Mouse (Mus musculus) midbrain, postnatal 0 days (tissue): ENCODE measurements at regions not wholly inside any gene's neighbourhood (a gene's known extent, or its start where the extent isn't known, plus 50 kb on each side); places are given as distances from the start of the nearest gene placed in this dataset.

ENCODE experiments used
- ATAC-seq: fragments of 200-750 bp; cut with Nextera tagmentation; 2 replicates; pipeline ENCODE4 v1.8.0; 2017; ENCODE audit warnings: moderate number of reproducible peaks, mild to moderate bottlenecking, moderate TSS enrichment, moderate library complexity; ENCODE audit not compliant: low FRiP score
- DNase-seq: peaks from one replicate; pipeline ENCODE4 v3.0.0-alpha.2; 2015; ENCODE audit warnings: low spot score
- H3K27ac ChIP-seq: fragments of 300-500 bp; sonication (generic); 2 replicates; pipeline ENCODE4 v1.5.1; 2014; ENCODE audit warnings: low read depth, mild to moderate bottlenecking, low read length, mixed read lengths
- H3K27me3 ChIP-seq: fragments of 300-500 bp; sonication (generic); 2 replicates; pipeline ENCODE4 v1.6.1; 2014; ENCODE audit warnings: low read length, control low read depth, mixed read lengths; ENCODE audit not compliant: insufficient read depth
- H3K36me3 ChIP-seq: fragments of 300-500 bp; sonication (generic); 2 replicates; pipeline ENCODE4 v1.6.1; 2014; ENCODE audit warnings: low read length, control low read depth, mixed read lengths; ENCODE audit not compliant: insufficient read depth
- H3K4me1 ChIP-seq: fragments of 300-500 bp; sonication (generic); 2 replicates; pipeline ENCODE4 v1.6.1; 2014; ENCODE audit warnings: mild to moderate bottlenecking, control low read depth, antibody characterized with exemption, low read length, mixed read lengths; ENCODE audit not compliant: insufficient read depth
- H3K4me2 ChIP-seq: fragments of 300-500 bp; sonication (generic); 2 replicates; pipeline ENCODE4 v1.6.1; 2014; ENCODE audit warnings: low read depth, mild to moderate bottlenecking, low read length, mixed read lengths; ENCODE audit not compliant: poor library complexity, severe bottlenecking
- H3K4me3 ChIP-seq: fragments of 300-500 bp; sonication (generic); 2 replicates; pipeline ENCODE4 v1.5.1; 2014; ENCODE audit warnings: low read depth, mild to moderate bottlenecking, low read length, moderate library complexity
- H3K9ac ChIP-seq: fragments of 300-500 bp; sonication (generic); replicated peaks from 2 replicates; pipeline ENCODE4 v1.6.1; 2014; ENCODE audit warnings: mild to moderate bottlenecking, low read length, moderate library complexity, mixed read lengths; ENCODE audit not compliant: poor library complexity, severe bottlenecking
- H3K9me3 ChIP-seq: fragments of 300-500 bp; sonication (generic); 2 replicates; pipeline ENCODE4 v1.6.1; 2016; ENCODE audit warnings: low read length, control low read depth
- CTCF ChIP-seq: IDR thresholded peaks from 2 replicates; pipeline ENCODE4 v1.5.1; 2016; ENCODE audit warnings: antibody characterized with exemption, mild to moderate bottlenecking
- WGBS: fragments of 180-500 bp; shearing (Covaris S2); extraction: QIAGEN DNeasy Blood & Tissue Kit; methylation state at CpG from one replicate; pipeline ENCODE4 v1.1.7; 2014; 5-methylcytosine and 5-hydroxymethylcytosine counted together

- no peak for DNase-seq
- H3K36me3 ChIP-seq, result no peaks in the 10 kb centered on the region
- H3K9me3 ChIP-seq, result no peaks in the 10 kb centered on the region
- H3K4me3 ChIP-seq, result no peak overlapping the region
- no peak for TF ChIP-seq CTCF
- no peak for ATAC-seq
- H3K9ac ChIP-seq, result no peak overlapping the region
- no peaks in the 10 kb centered on the region for H3K27me3 ChIP-seq
- WGBS, result 91% methylated on average over 14 of the region's 14 CpGs
- H3K4me1 ChIP-seq, result no peaks in the 10 kb centered on the region
- no peak overlapping the region for H3K4me2 ChIP-seq
- H3K27ac ChIP-seq, result no peak overlapping the region
These were observed 62.5 kb upstream of the Ubl3 start for GRCm38 (mm10) chr5:148615117-148615516.

GRCm38 (mm10) chr5:148611323-148611722, 58.7 kb upstream of the Ubl3 start:
- Histone ChIP-seq H3K4me3 (no peak overlapping the region), H3K27ac (no peak overlapping the region), H3K9me3 (no peaks in the 10 kb centered on the region), H3K9ac (no peak overlapping the region), H3K4me1 (no peaks in the 10 kb centered on the region; the same call in 1 of the 2 replicates), H3K4me2 (no peak overlapping the region), H3K36me3 (no peaks in the 10 kb centered on the region), H3K27me3 (no peaks in the 10 kb centered on the region)
- peak; percentile 60 for DNase-seq
- no peak for TF ChIP-seq CTCF
- whole genome bisulfite sequencing, result 76% methylated on average over 5 of the region's 5 CpGs
- no peak for ATAC-seq

GRCm38 (mm10) chr5:148609506-148609880, 56.9 kb upstream of the Ubl3 start:
- DNase-seq (peak; percentile 50), ATAC-seq (no peak)
- Histone ChIP-seq H3K4me3 (no peak overlapping the region), H3K27me3 (no peaks in the 10 kb centered on the region), H3K9ac (no peak overlapping the region), H3K36me3 (no peaks in the 10 kb centered on the region), H3K4me1 (no peaks in the 10 kb centered on the region; the same call in 1 of the 2 replicates), H3K27ac (no peak overlapping the region), H3K4me2 (no peak overlapping the region), H3K9me3 (no peaks in the 10 kb centered on the region)
- no peak for TF ChIP-seq CTCF
- 61% methylated on average over 9 of the region's 9 CpGs for WGBS

GRCm38 (mm10) chr5:148608857-148609505, 56.4 kb upstream of the Ubl3 start:
- no peak for ATAC-seq
- no peak for DNase-seq
- no peaks in the 10 kb centered on the region for H3K27me3 ChIP-seq
- H3K36me3 ChIP-seq, result no peaks in the 10 kb centered on the region
- H3K9ac ChIP-seq, result no peak overlapping the region
- TF ChIP-seq CTCF, result no peak
- H3K27ac ChIP-seq, result no peak overlapping the region
- H3K4me1 ChIP-seq, result no peaks in the 10 kb centered on the region; the same call in 1 of the 2 replicates
- no peaks in the 10 kb centered on the region for H3K9me3 ChIP-seq
- no peak overlapping the region for H3K4me2 ChIP-seq
- 71% methylated on average over 13 of the region's 13 CpGs for WGBS
- no peak overlapping the region for H3K4me3 ChIP-seq

GRCm38 (mm10) chr5:148608178-148608577, 55.6 kb upstream of the Ubl3 start:
- peak; percentile 42 for DNase-seq
- TF ChIP-seq CTCF, result no peak
- no peak overlapping the region for H3K27ac ChIP-seq
- H3K4me3 ChIP-seq, result no peak overlapping the region
- no peaks in the 10 kb centered on the region; the same call in 1 of the 2 replicates for H3K4me1 ChIP-seq
- H3K4me2 ChIP-seq, result no peak overlapping the region
- H3K9me3 ChIP-seq, result no peaks in the 10 kb centered on the region
- no peak overlapping the region for H3K9ac ChIP-seq
- no peaks in the 10 kb centered on the region for H3K27me3 ChIP-seq
- 39% methylated on average over 9 of the region's 9 CpGs for WGBS
- no peak for ATAC-seq
- no peaks in the 10 kb centered on the region for H3K36me3 ChIP-seq

- TF ChIP-seq CTCF, result no peak
- DNase-seq (no peak), ATAC-seq (no peak)
- Histone ChIP-seq H3K27ac (no peak overlapping the region), H3K4me2 (no peak overlapping the region), H3K4me1 (no peaks in the 10 kb centered on the region; the same call in 1 of the 2 replicates), H3K36me3 (no peaks in the 10 kb centered on the region), H3K9ac (no peak overlapping the region), H3K27me3 (no peaks in the 10 kb centered on the region), H3K4me3 (no peak overlapping the region), H3K9me3 (no peaks in the 10 kb centered on the region)
- WGBS, result 96% methylated on average over 8 of the region's 8 CpGs
These were observed 53.1 kb upstream of the Ubl3 start for GRCm38 (mm10) chr5:148605730-148606129.
